Mouse (Mus musculus) ovary, postnatal 10 days (tissue): Measurements from ENCODE around the gene Vtcn1.

Source experiments
- DNase-seq: peaks from one replicate; pipeline ENCODE4 v3.0.0; 2022; ENCODE audit warnings: low spot score

Gene Vtcn1

DNA sequence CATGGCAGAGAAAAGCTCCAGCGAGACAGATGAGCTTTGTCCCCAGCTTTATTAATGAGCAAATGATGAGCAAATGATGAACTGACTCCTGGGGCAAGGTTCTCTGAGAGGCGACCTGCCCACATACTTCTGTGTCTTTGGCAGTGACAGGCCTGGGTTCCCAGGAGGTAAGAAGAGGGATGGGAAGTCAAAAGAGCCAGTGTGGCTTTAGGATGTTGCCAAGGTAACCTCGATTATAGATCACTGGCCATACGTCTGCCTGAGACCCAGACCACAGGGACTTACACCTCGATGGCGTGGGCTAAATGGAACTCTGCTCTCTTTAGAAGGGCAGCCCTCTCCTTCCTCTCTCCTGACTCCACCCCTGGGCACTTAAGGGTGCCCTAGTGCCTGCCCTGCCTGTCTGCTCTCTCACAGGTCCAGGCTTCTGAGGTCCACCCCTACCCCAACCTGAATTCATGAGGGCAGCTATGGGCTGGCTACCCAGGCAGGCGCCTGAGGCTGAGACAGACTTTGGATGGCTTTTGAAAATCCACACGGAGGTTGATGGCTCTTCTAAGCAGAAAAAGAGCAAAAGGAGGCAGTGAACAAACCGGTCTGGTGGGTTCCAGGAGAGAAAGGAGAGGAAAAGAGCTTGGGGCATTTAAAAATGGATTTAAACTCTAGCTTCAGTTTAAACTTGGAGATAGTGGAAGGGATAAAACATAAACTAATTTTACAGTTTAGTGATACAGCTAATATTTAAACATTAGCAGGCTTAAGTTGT is 31.0 kb downstream of the Vtcn1 start:
- no peak for DNase-seq

- no peak for DNase-seq
Observed at GRCm38 (mm10) chr3:100857139-100857538, 31.9 kb downstream of the Vtcn1 start.

DNA sequence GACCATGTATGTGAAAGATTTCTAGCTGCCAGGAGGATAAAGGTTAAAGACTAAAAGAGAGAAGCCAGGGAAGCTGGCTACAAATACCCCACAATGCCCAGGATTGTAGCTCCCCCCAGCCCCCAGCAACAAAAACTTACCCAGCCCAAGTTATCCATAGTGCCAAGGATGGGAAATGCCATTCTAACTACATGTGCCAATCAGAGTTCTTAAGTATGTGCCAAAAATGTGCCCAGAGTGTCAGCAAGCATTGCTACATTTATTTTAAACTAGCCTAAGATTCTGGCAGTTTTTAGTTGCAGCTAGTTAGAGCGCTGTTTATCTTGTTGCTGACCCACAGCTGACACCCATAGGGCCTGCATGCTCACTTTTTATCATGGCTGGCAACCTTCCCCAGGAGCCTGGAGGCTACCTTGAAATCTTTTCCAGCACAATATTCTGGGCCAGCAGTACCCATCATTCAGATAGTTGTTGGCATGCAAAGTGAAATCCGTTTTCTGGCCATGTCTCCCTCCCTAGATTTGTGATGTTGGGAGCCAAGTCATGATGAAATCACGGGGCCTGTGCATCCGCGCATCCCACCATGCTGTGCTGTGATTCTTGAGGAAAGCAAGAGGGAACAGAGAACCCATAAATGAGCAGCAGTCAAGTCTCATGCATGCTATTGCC is 33.2 kb downstream of the Vtcn1 start:
- DNase-seq: no peak

DNA sequence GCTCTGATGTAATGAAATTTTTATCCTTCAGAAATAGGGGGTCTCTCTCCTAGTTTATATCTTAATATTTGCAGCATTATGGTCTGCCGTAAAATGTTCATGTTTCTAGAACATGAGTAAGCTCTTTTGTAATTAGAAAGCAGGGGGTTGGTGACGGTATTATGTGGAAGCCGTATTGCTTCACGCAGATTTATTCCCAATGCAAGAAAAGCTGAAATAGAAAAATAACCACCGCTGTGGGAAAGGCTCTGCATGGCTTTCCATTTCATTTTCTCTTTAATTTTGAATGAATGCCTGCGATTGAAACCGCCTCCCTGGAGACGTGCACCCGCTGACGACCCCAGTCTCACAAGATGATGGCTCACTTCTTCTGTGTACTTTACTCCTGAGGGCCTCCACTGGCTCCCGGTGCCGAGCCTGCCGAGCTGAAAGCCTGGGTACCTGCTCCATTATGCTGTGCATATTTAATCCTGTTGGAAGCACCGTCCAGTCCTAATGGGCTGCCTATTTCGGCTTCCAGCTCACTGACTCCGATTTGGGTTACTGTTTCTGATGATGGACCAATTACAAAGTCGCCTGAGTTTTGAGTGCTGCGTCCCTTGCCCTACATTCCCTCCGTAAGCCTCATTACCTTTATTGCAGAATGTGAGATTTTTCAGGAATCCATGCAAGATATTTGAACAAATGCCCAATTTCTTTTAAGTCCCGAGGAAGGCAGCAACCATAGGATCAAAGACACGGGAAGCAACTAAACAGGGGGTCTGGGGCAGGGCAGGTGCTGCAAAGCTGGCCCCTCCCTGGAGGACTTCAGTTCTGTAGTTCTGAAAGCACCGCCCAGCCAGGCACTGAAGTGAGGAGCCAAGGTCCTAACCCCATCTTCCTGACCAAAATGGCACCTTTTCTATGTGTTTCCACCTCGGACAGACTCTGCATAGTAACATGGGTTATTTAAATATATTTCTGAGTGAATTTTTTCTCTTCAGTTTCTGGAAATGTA is 36.3 kb downstream of the Vtcn1 start:
- DNase-seq: no peak

DNA sequence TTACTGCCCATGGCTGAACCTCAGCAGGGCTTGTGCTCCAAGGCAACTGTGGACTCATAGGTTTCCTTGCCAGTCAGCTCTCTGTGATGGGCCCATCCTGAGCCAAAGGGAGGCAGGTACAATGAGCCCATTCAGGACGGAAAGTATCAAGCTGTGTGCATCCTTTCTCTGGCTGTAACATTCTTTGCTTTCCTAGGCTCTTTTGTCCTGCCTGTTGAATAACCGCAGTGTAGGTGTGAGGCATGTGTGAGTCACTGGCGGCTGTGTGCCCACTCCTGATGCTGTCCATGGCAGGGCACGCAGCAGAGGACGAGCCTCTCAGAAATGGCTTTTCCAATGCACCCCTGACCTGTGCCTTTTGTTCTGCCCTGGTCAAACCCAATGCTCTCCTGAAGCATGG is 41.7 kb downstream of the Vtcn1 start:
- DNase-seq: no peak

- no peak for DNase-seq
Observed at GRCm38 (mm10) chr3:100877057-100877456, 51.8 kb downstream of the Vtcn1 start.

DNA sequence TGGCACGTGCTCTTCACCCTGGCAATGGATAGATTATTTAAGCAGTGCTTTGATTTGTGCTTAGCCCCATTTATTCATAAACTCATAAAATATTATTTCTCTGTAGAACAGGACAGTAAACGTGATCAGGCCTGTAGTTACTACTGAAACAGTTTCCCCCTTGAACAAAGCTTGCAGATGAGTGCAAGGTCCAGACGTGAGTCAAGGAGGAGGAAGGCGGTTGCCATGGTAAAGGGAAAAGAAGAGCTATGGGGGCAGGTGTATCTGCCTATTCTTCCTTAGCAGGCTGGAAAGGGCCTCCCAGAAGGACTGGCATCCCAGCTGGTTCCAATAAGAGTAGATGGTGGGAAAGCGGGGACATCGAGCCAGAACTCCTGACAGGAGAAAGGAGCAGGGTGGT is 56.1 kb downstream of the Vtcn1 start:
- DNase-seq: no peak

DNA sequence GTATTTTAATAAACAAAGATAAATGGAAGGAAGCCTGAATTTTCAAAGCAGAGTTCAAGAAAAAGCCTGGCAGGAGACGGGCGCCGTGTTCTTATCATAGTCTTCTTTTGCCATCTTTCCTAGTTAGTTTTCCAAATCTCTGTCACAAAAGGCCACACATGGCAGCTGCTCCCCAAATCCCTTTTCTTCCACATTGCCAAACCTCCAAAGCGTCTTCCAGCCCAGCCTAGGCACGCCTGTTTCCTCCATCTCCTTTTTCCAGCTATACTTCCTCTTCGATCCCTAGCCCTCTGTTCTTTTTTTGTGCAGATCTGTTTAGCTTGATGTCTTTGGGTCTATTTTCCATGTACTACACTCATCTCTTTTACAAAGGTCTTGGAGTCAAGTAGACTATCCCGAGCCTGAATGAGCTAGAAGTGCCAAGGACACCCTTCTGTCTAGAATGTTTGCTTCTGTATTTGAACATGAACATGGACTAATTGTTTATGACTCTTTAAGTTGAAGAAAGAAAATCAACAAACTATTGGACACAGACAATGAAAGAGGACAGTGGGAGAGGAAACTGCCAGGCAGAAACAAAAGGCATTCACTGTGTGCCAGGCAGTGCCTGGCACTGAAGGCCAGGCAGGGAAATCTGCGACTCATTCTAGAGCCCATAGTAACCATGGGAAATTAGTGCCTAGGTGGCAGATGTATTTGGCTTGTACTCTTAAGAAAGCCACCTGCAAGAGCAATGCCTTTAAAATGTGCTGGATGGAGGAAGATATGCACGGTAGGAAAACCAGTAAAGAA is 56.8 kb downstream of the Vtcn1 start:
- no peak for DNase-seq

DNA sequence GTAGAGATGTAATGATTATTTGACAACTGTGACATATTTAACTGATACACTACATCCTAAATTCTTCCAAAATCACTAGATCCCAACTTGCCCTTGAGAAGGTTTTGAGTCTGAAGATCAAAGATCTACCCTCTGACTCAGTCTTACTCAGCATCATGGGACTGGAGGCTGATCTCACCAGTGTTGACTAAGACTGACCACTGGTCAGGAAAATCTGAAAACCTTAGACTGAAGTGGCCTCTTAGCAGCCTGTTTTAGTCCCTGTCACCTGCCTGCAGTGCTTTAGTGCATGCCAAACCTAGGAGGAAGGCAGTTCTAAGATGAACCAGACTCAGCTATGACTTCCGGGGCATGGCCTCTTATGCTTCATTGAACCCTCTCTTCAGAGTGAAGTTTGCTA is 64.0 kb downstream of the Vtcn1 start:
- DNase-seq: no peak

DNA sequence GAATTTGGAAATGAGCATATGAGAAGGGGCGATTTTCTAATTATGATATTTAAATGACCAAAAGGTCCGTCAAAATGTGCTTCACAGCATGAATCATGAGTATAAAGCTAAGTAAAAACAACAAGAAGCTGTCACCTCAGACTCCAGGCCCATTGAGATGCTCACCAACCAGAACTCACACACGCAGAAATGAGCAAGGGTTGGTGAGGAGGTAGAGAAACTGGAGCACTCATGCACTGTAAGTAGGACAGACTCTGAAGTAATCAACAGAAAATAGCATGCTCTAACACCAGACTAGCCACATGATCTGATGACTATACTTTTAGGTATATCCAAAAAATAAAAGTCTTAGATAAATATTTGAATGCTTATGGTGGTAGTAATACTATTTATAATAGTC is 65.1 kb downstream of the Vtcn1 start:
- DNase-seq: no peak

- DNase-seq: no peak
Observed at GRCm38 (mm10) chr3:100892383-100893335, 67.4 kb downstream of the Vtcn1 start.

GRCm38 (mm10) chr3:100895500-100895899 is 70.2 kb downstream of the Vtcn1 start:
- no peak for DNase-seq

GRCm38 (mm10) chr3:100906128-100906527 is 80.9 kb downstream of the Vtcn1 start:
- DNase-seq: no peak

DNA sequence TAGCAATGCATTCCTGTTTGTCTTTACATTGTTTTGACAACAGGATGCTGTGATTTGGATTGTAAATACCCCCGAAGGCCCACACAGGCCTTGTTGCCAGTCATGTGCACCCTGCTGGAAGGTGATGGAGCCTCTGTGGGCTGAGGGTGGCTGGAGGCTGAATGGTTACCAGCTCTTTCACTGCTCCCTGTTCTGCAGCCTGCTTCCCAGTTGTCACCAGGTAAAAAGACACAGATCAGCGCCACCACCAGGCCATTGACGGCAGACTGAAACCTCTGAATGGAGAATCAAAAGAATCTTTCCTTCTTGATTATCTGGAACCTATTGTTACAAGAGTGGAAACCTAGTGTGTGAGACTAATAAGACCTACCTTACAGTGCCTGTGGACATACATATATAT is 81.7 kb downstream of the Vtcn1 start:
- DNase-seq: no peak

- no peak for DNase-seq
Observed at GRCm38 (mm10) chr3:100908594-100908993, 83.3 kb downstream of the Vtcn1 start.

DNA sequence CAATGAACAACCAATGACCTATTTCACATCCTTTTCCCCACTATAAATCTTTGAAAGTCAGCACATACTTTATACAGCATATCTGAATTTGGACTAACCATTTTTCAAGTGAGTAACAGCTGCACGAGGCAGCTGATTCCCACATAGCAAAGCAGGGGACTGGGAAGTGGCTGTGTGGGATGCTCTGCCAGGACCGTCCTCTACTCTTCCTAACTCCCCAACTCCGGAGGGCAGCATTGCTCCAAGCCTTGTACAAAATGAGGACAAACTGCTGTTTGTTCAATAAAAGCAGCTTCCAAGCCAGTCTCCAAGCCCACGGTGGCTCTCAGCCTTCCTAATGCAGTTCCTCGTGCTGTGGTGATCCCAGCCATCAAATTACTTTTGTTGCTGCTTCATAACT is 85.4 kb downstream of the Vtcn1 start:
- no peak for DNase-seq

- no peak for DNase-seq
Observed at GRCm38 (mm10) chr3:100911026-100911425, 85.8 kb downstream of the Vtcn1 start.

DNA sequence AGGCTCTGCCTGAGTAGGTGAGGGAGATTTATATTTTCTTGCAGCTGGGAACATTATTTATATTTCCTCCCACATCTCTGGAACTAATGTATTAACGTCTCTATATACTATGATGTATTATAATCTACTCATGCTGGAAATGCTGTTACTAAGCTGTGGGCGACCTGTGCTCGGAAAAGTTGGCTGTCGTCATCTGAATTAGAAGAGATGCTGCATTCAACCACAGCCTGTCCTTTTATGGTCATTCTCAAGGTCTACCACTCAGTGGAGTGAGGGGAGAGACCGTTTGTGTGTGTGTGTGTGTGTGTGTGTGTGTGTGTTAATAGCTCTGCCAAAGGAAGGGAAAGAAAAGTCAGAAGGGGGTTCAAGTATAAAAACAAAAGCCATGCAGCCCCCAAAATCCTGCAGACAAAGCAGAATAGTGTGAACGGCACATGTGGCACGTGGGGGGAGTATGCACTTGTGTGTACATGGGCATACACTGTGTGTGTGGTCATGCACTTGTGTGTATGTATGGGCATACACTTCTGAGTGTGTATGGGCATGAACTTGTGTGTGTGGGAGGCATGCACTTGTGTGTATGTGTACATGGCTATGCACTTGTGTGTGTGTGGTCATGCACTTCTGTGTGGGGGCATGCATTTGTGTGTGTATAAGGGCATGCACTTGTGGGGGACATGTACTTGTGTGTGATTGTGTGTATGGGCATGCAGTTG is 86.4 kb downstream of the Vtcn1 start:
- DNase-seq: no peak

- no peak for DNase-seq
Observed at GRCm38 (mm10) chr3:100916844-100917243, 91.6 kb downstream of the Vtcn1 start.

DNA sequence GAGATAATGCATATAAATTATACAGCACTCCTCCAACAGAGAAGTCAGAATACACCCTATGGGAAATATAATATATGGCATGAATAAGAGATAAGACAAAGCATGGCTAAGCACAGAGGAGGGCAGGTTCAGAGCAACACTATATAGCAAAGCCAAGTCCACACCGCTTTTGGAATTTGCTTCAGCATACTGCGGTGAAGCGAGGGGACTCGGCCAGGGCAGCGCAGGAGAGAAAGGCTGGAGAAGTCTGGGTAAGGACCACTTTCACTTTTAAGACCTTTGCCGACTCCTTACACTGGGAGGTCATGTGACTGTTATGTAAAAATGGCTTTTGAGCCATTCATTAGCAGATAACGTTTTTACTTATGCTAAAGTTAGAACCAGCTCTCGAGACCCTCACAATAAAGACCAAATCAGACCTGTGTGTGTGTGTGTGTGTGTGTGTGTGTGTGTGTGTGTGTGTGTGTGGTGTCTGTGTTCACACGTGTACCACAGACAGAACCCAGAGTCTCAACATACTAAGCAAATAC is 95.4 kb downstream of the Vtcn1 start:
- no peak for DNase-seq
